Mouse (Mus musculus): ENCODE measurements around the gene Exosc6.
"Not testable (repeated sequence)": the region's sequence is repeated elsewhere in the genome, so short reads cannot be mapped to it uniquely, and the experiment has no call there.

The Exosc6 gene

GRCm38 (mm10) chr8:111061688-111062071 is 5.5 kb downstream of the Exosc6 start:
- DNase-seq (ENCODE audit: low spot score) = no peak

GRCm38 (mm10) chr8:111062072-111062757 is 6.1 kb downstream of the Exosc6 start:
- DNase-seq (ENCODE audit: low spot score) = peak; percentile 86

- no peak for DNase-seq (ENCODE audit: low spot score)
These were observed 6.8 kb downstream of the Exosc6 start for GRCm38 (mm10) chr8:111062893-111063292.

GRCm38 (mm10) chr8:111066308-111066707 is 10.2 kb downstream of the Exosc6 start:
- no peak for DNase-seq (ENCODE audit: low spot score)

- DNase-seq (ENCODE audit: low spot score) = no peak
These were observed 11.3 kb downstream of the Exosc6 start for GRCm38 (mm10) chr8:111067439-111067838.

- DNase-seq (ENCODE audit: low spot score) = not testable (repeated sequence)
These were observed 12.5 kb downstream of the Exosc6 start for GRCm38 (mm10) chr8:111068660-111069059.

GRCm38 (mm10) chr8:111075926-111076325 is 19.8 kb downstream of the Exosc6 start:
- DNase-seq (ENCODE audit: low spot score) = no peak

- DNase-seq (ENCODE audit: low spot score) = no peak
These were observed 23.3 kb downstream of the Exosc6 start for GRCm38 (mm10) chr8:111079461-111079860.

- no peak for DNase-seq (ENCODE audit: low spot score)
These were observed 23.7 kb downstream of the Exosc6 start for GRCm38 (mm10) chr8:111079861-111080271.

GRCm38 (mm10) chr8:111081580-111082258 is 25.6 kb downstream of the Exosc6 start:
- DNase-seq (ENCODE audit: low spot score) = no peak

- DNase-seq (ENCODE audit: low spot score) = not testable (repeated sequence)
These were observed 27.8 kb downstream of the Exosc6 start for GRCm38 (mm10) chr8:111083936-111084335.

GRCm38 (mm10) chr8:111090126-111090525 is 34.0 kb downstream of the Exosc6 start:
- DNase-seq (ENCODE audit: low spot score) = peak; percentile 67

GRCm38 (mm10) chr8:111091706-111092105 is 35.6 kb downstream of the Exosc6 start:
- DNase-seq (ENCODE audit: low spot score) = no peak

GRCm38 (mm10) chr8:111092326-111092725 is 36.2 kb downstream of the Exosc6 start, which contains the start of gene Clec18a:
Clec18a (minus strand) TSS chr8:111092426.
- not testable (repeated sequence) for DNase-seq (ENCODE audit: low spot score)

- DNase-seq (ENCODE audit: low spot score) = peak; percentile 93
These were observed 38.0 kb downstream of the Exosc6 start, which contains the start of gene Pdpr for GRCm38 (mm10) chr8:111093865-111094718. Pdpr (plus strand) TSS chr8:111094630.

- DNase-seq (ENCODE audit: low spot score) = not testable (repeated sequence)
These were observed 38.7 kb downstream of the Exosc6 start for GRCm38 (mm10) chr8:111094719-111095302.
